Mouse (Mus musculus) adrenal gland, adult (tissue): ENCODE data around the gene Pzp.
A peak's percentile ranks its signal among the peaks of the same experiment; 100 is the strongest.

Source experiments
- DNase-seq, 2 experiments: peaks; one replicate each; pipeline ENCODE4 v3.0.0; 2022 to 2023; ENCODE audit warnings: low spot score in 1 of 2; ENCODE audit not compliant: inconsistent age in 2 of 2

Gene Pzp

DNA sequence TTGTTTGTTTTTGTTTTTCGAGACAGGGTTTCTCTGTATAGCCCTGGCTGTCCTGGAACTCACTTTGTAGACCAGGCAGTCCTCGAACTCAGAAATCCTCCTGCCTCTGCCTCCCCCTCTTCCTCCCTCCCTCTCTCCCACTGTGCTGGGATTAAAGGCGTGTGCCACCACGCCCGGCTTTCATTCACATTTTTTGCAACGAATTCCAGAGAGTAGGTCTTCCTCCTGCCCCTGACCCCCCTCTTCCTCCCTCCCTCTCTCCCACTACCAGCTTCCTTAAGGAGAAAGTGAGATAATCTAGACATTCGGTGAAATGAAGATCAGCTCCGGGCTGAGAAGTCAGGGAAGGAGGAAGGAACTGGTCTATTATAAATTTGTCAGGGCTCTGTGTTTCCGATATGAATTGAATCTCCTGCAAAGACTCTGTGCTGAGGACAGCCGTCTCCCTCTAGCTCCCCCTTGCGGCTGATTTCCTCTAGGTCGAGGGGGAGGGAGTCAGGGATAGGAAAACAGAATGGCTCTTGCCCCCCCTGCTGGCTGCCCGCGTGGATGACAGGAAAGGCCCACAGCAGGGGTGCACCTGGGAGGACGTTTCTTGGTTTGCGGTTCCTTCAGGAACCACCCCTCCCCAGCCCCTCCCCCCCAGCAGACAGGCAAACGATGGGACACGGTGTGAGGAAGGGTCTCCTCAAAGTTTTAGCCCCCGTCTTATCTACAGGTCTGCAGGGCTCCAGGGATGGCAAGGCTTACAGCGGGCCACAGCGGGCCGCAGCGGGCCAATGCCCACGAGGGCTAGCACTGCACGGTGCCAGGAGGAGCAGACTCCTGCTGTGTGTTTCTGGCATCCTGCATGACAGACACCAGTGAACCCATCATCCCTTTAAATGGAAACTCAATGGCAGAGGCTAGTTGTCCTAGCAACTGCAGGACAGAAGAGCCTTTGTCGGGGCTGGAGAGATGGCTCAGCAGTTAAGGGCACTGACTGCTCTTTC is 46.8 kb downstream of the Pzp start:
- DNase-seq, result peak; percentile 93 to 98

DNA sequence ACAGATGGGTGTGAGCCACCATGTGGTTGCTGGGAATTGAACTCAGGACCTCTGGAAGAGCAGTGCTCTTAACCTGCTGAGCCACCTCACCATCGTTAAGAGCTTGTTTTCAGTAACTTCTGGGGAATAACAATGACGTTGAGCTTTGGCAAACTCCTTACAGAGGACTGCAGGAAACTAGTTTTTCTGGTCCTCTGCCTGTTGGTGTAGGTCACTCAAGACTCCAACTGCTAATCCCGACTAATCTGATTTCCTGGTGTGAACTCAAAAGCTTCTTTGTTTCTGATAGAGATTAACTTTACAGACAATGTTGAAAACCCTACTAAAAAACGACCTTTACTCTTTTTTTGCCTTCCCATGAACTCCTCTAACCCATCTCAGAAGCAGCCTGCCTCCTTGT is 49.0 kb downstream of the Pzp start:
- no peak for DNase-seq

DNA sequence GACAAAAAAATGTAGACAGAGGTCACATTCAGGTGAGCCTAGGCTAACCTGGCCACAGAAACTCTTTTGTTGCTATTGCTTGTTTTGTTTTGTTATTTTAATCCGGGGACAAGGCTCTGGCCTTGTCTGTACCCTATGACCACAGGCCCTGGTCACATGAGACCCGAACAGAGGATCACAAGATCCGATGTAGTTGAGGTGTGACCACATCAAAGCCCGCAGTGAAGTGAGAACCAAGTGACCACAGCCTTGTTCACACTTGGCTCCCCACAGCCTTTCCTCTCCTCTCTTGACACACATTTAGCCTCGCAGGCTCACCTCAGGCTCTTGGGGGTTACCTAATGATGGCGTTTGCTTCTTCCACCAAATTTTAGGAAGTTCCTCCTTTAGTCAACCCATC is 52.4 kb downstream of the Pzp start:
- no peak for DNase-seq

- DNase-seq, result peak; percentile 45 to 71
These were observed 57.1 kb downstream of the Pzp start for GRCm38 (mm10) chr6:128469451-128469850.

- DNase-seq, result peak; percentile 58 to 81
These were observed 59.2 kb downstream of the Pzp start for GRCm38 (mm10) chr6:128467298-128467697.

DNA sequence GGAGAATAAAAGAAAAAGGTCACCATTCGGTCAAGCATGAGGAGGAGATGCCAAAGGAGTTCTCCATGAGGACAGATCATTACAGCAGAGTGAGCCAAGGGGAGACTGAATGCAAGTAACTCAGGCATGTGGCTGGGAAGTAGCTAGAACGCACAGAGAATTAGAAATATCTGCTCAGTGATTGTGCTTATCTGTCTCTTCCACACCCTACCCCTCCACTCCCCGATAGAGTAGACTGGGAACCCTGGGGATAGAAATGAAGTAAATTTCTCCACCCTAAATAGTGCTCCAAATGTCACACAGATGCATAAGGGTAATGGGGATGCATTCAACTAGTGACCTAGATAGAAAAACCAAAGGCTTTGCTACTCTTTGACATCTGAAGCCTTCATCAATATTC is 60.0 kb downstream of the Pzp start:
- no peak for DNase-seq

DNA sequence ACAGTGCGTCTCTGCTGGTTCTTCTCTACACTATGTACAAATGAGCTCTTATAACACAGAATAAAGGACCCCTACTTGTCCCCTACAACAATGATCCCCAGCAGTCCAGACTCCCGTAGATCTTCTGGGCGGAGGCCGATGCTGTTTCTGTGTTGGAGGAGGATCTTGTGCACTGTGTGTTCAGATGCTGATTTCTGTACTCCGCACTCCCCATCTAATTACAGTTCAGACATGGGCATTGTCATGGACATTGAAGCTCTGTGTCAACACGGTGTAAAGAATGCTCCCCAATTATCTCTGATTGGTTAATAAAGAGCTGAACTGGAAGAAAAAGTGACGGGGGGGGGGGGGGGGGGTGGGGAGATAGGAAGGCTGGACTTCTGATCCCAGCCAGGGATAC is 60.5 kb downstream of the Pzp start:
- DNase-seq, result no peak

- DNase-seq, result no peak
These were observed 61.5 kb downstream of the Pzp start for GRCm38 (mm10) chr6:128464996-128465395.

GRCm38 (mm10) chr6:128461606-128462005 is 64.9 kb downstream of the Pzp start:
- DNase-seq, result no peak

GRCm38 (mm10) chr6:128460729-128461503 is 65.6 kb downstream of the Pzp start:
- no peak for DNase-seq

DNA sequence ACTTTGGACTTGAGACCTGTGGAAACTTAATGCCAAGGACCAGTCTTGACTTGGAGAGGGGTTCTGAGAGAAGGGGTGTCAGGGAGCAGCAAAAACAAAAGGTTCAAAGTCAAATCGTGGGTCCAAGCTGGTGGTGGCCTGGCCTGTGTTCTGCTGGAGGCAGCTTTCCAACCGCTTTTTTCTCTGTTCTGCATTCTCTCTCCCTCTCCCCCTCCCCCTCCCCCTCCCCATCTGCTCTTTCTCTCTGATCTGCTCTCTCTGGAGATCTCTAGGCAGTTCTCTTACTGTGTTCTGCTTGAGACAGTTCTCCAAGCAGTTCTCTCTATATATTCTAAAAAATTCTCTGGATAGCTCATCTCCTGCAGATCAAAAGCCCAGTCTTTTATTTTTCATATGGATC is 66.2 kb downstream of the Pzp start:
- DNase-seq, result peak in 1 of 2 experiments; percentile 16

- DNase-seq, result peak in 1 of 2 experiments; percentile 64
These were observed 69.3 kb downstream of the Pzp start for GRCm38 (mm10) chr6:128457186-128457585.

DNA sequence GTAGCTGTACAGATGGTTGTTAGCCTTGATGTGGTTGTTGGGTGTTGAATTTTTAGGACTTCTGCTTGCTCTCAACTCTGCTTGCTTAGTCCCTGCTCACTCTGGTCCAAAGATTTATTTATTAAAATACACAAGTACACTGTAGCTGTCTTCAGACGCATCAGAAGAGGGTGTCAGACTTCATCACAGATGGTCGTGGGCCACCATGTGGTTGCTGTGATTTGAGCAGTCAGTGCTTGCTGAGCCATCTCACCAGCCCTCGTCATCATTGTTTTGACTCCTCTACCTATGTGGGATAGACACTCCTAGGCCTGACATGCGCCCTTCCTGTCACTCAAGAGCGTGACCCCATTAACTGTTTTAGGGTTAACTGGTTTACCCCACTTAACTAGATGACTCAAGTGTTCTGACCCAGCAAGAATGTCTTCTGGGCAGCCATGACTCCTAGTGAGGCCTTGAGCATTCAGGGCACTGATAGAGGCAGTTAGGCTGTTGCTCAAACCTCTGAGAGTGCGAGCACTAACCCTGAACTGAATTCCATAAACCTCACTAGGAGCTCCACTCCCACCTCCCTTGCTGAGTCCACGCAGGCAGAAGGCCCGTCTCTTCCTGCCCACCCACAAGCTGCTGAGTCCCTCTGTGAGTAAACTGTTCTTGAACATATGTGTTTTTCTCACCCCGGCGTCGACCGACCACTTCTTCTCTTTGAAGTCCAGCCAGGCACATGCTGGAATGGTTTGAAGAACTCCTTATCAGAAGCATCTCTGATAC is 70.5 kb downstream of the Pzp start:
- peak; percentile 62 to 85 for DNase-seq

- DNase-seq, result no peak
These were observed 79.5 kb downstream of the Pzp start for GRCm38 (mm10) chr6:128447063-128447462.

- DNase-seq, result peak; percentile 67 to 91
These were observed 80.6 kb downstream of the Pzp start for GRCm38 (mm10) chr6:128445761-128446535.

DNA sequence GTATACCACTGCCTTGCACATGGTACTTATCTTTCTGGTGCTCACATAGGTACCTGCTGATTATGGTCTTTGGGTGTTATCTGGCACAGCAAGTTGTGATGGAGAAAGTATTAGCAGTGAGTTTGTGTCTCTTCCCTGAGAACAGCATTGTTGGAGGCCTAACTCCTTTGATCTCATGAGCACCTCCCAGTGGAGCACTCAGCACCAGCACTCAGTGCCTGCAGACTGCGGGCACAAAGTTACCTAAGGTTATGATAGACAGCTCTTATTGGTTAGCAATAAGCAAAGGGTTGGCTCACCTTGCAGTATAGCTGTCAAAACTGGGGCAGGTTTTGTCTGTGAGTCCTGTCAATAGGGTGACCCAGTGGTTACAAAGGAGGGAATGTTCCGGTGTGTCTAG is 86.3 kb downstream of the Pzp start:
- no peak for DNase-seq

- DNase-seq, result peak; percentile 54 to 76
These were observed 87.6 kb downstream of the Pzp start for GRCm38 (mm10) chr6:128438871-128439341.

DNA sequence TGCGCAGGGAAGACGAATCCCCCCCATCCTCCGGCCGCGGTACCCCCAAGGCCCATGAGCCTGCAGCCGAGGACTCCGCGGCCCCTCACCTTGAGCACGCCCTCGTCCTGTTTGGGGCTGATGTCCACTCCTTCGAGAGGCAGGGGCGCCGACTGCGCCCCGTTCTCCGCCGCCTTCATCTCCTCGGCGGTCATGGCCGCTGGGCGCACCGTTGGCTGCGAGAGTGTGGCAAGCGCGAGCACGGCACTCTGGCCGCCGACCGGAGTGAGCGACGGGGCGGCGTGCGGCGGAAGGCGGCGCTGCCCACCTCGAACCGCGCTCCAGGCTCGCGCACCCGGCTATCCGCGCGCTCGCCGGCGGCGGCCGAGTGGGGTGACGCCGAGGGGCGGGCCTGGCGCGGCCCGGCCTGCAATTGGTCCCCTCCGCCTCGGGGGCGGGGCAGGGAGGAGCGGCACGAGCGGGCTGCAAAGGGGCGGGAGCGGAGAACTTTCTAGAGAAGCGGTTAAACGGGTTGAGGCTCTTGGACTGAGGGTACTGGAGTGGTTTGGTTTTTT is 88.1 kb downstream of the Pzp start, which contains the start of gene Fkbp4:
Gene Fkbp4 (minus strand): TSS at position 361 of the 554 bp plus-strand sequence.
- peak; percentile 97 to 98 for DNase-seq

GRCm38 (mm10) chr6:128437731-128438316 is 88.7 kb downstream of the Pzp start:
- peak; percentile 80 to 93 for DNase-seq
